Mouse (Mus musculus) stomach, embryonic 15.5 days (tissue): Measurements from ENCODE around the gene Tchp. TPM values are rescaled to one million over a fixed set of nuclear protein-coding genes. Genes with fewer than 3 reads are reported as not detected.
A peak's percentile ranks its signal among the peaks of the same experiment; 100 is the strongest.

ENCODE experiments used
- ATAC-seq: fragments of 200-750 bp; cut with Nextera tagmentation; 2 replicates; pipeline ENCODE4 v1.8.0; 2017; ENCODE audit warnings: low read depth, moderate number of reproducible peaks, moderate TSS enrichment; ENCODE audit not compliant: insufficient read depth, low FRiP score
- H3K27ac ChIP-seq: fragments of 300-500 bp; sonication (generic); 2 replicates; pipeline ENCODE4 v1.5.1; 2015; ENCODE audit warnings: mild to moderate bottlenecking, inconsistent platforms
- H3K27me3 ChIP-seq: fragments of 300-500 bp; sonication (generic); replicated peaks from 2 replicates; pipeline ENCODE4 v1.6.1; 2015; ENCODE audit warnings: inconsistent platforms
- H3K36me3 ChIP-seq: fragments of 300-500 bp; sonication (generic); 2 replicates; pipeline ENCODE4 v1.6.1; 2015; ENCODE audit warnings: inconsistent platforms
- H3K4me1 ChIP-seq: fragments of 300-500 bp; sonication (generic); 2 replicates; pipeline ENCODE4 v1.6.1; 2015; ENCODE audit warnings: inconsistent platforms
- H3K4me2 ChIP-seq: fragments of 300-500 bp; sonication (generic); 2 replicates; pipeline ENCODE4 v1.6.1; 2015; ENCODE audit warnings: mild to moderate bottlenecking, inconsistent platforms
- H3K4me3 ChIP-seq: fragments of 300-500 bp; sonication (generic); replicated peaks from 2 replicates; pipeline ENCODE4 v1.5.1; 2015; ENCODE audit warnings: inconsistent platforms
- H3K9ac ChIP-seq: fragments of 300-500 bp; sonication (generic); 2 replicates; pipeline ENCODE4 v1.6.1; 2015; ENCODE audit warnings: inconsistent platforms
- H3K9me3 ChIP-seq: fragments of 300-500 bp; sonication (generic); 2 replicates; pipeline ENCODE4 v1.6.1; 2016; ENCODE audit warnings: inconsistent platforms
- WGBS: fragments of 180-500 bp; shearing (Covaris S2); methylation state at CpG from one replicate; pipeline ENCODE4 v1.1.7; 2015; 5-methylcytosine and 5-hydroxymethylcytosine counted together
- polyA plus RNA-seq: library from polyadenylated mRNA; unstranded; fragments of >200 nt; fragmentation: Nextera tagmentation; extraction: Ambion mirVana; gene quantifications from 2 replicates; pipeline ENCODE4 v1.2.1, GENCODE M21; 2015

Gene Tchp
- polyA plus RNA-seq = 11.5 and 11.6 TPM in 2 replicates

DNA sequence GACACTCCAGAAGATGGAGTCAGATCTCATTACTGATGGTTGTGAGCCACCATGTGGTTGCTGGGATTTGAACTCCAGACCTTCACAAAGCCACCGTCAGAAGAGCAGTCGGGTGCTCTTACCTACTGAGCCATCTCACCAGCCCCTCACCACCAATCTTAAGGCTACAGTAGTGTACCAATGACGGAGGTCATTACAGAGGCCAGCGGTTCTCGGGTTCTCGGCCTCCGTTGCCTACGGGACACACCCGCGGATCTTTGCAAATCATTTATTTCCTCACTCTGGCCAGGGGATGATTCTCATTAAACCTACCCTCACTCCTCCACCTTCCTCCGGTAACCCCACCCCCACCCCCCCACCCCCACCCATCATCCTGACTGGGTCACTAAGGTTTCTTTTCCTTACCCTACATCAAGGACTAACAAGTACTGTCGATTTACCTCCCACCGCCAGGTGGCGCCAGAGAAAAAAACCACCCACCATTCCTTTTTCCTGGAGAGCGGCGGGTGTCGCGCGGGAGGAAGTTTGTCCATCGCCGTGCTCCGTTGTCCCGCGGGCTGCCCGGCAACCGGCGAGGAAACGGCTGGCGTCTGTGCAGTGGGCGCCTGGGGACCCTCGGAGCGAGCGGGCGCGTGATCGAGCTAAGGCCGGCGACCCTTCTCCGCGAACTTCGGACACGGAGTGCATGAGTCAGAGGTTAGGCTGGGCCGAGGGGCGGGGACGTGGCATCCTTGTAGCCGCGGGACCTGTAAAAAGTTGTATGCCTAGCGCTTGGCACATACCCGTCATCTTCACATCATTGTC is at the start of gene Tchp:
TSS of gene Tchp (plus strand) at position 496 of the 804 bp plus-strand sequence.
- Histone ChIP-seq H3K4me2 (peak within 1 kb of the TSS; percentile 86), H3K9me3 (no peaks in the 10 kb centered on the region), H3K27ac (no peak within 1 kb of the TSS), H3K4me3 (peak within 1 kb of the TSS; percentile 95), H3K4me1 (peaks cover 7% of the 10 kb centered on the region), H3K9ac (peak within 1 kb of the TSS; percentile 88), H3K36me3 (peaks cover 5% of the 10 kb centered on the region; the same call in 1 of the 2 replicates), H3K27me3 (no peaks in the 10 kb centered on the region)
- ATAC-seq = peak; percentile 70; the same call in 1 of the 2 replicates
- 3% methylated on average over 49 of the region's 49 CpGs for WGBS

DNA sequence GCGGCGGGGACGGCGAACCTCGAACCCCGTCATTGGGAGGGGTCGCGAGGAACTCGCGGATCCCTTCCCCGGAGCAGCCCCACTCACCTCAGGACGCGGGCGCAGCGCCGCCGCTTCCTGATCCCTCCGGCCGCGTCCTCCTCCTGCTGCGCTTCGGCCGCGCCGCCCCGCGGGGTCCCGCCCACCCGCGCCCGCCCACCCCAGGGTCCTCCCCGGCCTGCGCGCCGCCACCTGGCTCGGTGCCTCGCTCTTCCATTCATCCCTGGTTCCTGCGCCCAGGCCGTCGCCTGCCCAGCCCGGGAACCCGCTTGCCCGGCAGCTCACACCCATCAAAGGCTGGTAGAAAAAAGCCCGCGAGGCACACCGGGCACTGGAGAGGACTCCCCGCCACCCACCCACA is 49.3 kb upstream of the Tchp start, which contains the start of gene Trpv4:
TSS of gene Trpv4 (minus strand) at position 167 of the 400 bp plus-strand sequence.
- Histone ChIP-seq H3K9me3 (no peaks in the 10 kb centered on the region), H3K4me2 (peak within 1 kb of the TSS; percentile 82), H3K9ac (peak within 1 kb of the TSS; percentile 8; the same call in 1 of the 2 replicates), H3K4me3 (peak within 1 kb of the TSS; percentile 44), H3K27ac (no peak within 1 kb of the TSS), H3K4me1 (peaks cover 11% of the 10 kb centered on the region), H3K27me3 (peaks cover 31% of the 10 kb centered on the region), H3K36me3 (no peaks in the 10 kb centered on the region)
- ATAC-seq = peak; percentile 43
- 2% methylated on average over 44 of the region's 47 CpGs for WGBS

DNA sequence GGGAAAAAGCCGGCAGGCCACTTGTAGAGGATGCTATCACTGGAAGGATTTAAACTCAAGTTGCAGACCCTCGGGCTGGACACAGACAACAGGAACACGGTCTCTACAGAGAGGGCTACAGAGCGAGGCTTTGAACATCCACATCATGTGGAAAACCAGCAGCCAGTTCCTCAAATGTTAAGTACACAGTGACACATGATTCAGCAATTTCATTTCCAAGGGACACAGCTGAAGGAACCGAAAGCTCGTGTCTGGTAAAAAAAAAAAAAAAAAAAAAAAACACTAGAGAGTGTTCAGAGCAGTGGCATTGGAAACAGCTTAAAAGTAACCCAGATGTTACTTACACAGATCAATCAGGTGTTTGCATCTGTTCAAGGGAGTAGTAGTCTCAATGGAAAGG is 46.5 kb upstream of the Tchp start:
- Histone ChIP-seq H3K27ac (no peak overlapping the region), H3K4me2 (no peak overlapping the region), H3K9me3 (no peaks in the 10 kb centered on the region), H3K9ac (no peak overlapping the region), H3K4me1 (peaks cover 11% of the 10 kb centered on the region), H3K36me3 (no peaks in the 10 kb centered on the region), H3K4me3 (no peak overlapping the region), H3K27me3 (peaks cover 31% of the 10 kb centered on the region)
- ATAC-seq = no peak
- 64% methylated on average over 6 of the region's 6 CpGs for WGBS

DNA sequence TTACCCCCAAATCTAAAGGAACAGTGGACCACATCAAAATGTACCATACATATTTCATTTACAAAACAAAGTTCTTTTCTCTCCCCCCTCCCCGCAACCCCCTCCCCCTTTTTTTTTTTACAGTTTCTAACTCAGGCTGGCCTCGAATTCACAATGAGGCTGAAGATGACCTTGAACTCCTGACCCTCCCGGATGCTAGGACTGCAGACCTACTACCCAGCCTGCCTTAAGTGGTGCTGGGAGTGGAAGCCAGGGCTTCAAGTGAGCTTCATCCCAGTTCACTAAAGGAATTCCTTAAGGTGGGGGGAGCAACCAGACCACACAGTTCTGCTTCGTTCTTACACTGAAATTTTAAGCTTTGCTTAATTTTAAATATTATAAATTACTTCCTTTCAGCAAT is 43.4 kb upstream of the Tchp start:
- no peak for ATAC-seq
- H3K27ac ChIP-seq = no peak overlapping the region
- H3K9ac ChIP-seq = no peak overlapping the region
- H3K36me3 ChIP-seq = no peaks in the 10 kb centered on the region
- H3K4me2 ChIP-seq = no peak overlapping the region
- no peaks in the 10 kb centered on the region for H3K9me3 ChIP-seq
- WGBS = 67% methylated on average over 4 of the region's 4 CpGs
- peaks cover 7% of the 10 kb centered on the region; the same call in 1 of the 2 replicates for H3K27me3 ChIP-seq
- no peak overlapping the region for H3K4me3 ChIP-seq
- no peaks in the 10 kb centered on the region for H3K4me1 ChIP-seq

DNA sequence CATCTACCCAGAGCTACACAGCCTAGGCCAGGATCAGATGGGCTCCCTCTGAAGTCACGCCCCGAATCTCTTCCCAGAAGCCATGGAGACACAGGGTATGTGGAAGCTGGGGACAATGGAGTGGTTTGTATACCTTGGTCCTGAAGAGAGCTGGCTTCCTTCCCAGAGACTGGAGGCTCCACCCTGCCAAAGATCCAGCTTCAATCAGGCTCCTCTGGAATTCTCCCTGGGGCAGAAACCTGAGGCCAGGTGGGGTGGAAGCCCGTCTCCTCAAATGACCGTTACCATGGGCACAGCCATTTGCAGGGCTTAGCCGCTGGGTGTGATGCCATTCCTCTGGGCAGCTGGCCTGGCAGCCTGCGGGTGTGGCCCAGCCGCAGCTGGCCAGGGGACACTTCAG is 42.8 kb upstream of the Tchp start:
- ATAC-seq = 0 out of 2 replicates have a peak, but pooled peaks have one; percentile 17
- no peaks in the 10 kb centered on the region for H3K36me3 ChIP-seq
- no peaks in the 10 kb centered on the region for H3K4me1 ChIP-seq
- H3K27ac ChIP-seq = no peak overlapping the region
- H3K9ac ChIP-seq = no peak overlapping the region
- 0 out of 2 replicates have a peak, but pooled peaks cover under 1% of the 10 kb centered on the region for H3K27me3 ChIP-seq
- no peak overlapping the region for H3K4me3 ChIP-seq
- WGBS = 67% methylated on average over 7 of the region's 7 CpGs
- no peaks in the 10 kb centered on the region for H3K9me3 ChIP-seq
- H3K4me2 ChIP-seq = no peak overlapping the region

DNA sequence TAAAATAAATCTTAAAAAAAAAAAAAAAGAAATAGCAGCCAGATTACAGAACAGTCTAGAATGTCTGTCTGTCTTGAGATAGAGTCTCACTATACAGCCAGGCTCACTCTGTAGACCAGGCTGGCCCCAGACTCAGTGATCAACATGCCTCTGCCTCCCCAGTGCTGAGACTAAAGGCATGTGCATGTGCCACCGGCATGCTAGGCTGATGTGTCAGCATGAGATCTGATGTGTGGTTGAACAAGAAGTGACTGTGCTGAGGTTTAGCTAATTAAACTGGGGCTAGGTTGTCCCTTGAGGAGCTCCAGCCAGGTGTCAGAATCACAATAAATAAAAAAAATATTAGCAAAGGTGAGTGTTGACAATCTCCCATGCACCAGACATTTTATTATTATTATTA is 40.9 kb upstream of the Tchp start:
- ATAC-seq = no peak

DNA sequence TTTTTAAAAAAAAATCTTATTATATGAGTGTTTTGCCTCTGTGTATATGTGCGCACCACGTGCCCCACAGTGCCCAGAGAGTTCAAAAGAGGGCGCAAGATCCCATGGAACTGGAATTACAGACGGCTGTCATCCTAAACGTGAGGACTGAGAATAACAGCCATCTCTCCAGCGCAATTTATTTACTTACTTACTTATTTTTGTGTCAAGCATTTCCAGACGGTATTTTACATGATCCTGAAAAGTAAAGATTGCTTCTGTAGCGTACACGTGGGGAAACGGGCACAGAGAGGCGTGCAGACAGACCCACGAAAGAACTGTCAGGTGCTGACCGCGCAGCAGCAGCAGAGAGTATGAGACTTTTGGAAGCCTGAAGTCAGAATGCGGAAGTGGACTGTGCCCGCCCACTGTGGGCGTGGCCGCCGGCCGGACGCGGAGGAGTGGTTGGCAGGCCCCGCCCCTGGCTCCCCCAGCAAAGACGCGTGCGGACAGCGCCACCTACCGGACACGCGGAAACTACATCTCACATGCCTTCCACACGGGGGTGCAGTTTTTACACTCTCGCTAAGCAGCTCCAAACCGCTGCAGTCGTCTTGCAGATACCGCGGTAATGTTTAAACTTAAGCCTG is 40.2 kb upstream of the Tchp start:
- WGBS = 3% methylated on average over 36 of the region's 36 CpGs

More for the DNA sequence above, 40.9 kb upstream of the Tchp start:
- Histone ChIP-seq H3K4me1 (no peaks in the 10 kb centered on the region), H3K9ac (no peak overlapping the region), H3K36me3 (no peaks in the 10 kb centered on the region), H3K9me3 (no peaks in the 10 kb centered on the region), H3K27ac (no peak overlapping the region), H3K4me2 (no peak overlapping the region; the same call in 1 of the 2 replicates), H3K27me3 (no peaks in the 10 kb centered on the region), H3K4me3 (no peak overlapping the region)
- WGBS = 61% methylated on average over 1 of the region's 1 CpGs

DNA sequence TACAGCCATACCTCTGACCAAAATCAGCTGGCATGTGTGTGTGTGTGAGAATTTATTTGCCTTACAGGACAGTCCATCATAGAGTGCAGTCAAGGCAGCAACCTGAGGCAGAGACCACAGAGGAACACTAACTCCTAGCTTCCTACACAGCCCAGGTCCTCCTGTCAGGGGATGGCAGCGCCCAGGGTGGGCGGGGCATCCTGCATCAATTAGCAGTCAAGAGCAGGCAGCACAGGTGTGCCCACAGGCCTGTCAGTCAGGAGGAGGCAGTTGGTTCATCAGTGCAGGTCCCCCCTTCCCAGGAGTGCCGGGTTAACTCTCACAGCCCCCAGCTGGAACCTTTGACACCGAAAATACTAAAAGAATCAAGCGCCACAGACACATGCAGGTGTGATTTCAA is 38.5 kb upstream of the Tchp start:
- ATAC-seq = no peak
- H3K9me3 ChIP-seq = no peaks in the 10 kb centered on the region
- no peak overlapping the region for H3K9ac ChIP-seq
- no peak overlapping the region for H3K4me2 ChIP-seq
- H3K36me3 ChIP-seq = 0 out of 2 replicates have a peak, but pooled peaks cover 5% of the 10 kb centered on the region
- no peak overlapping the region for H3K27ac ChIP-seq
- no peaks in the 10 kb centered on the region for H3K27me3 ChIP-seq
- no peaks in the 10 kb centered on the region for H3K4me1 ChIP-seq
- H3K4me3 ChIP-seq = no peak overlapping the region
- 91% methylated on average over 5 of the region's 5 CpGs for WGBS

More for the DNA sequence above, 40.2 kb upstream of the Tchp start:
- H3K36me3 ChIP-seq = no peaks in the 10 kb centered on the region
- H3K27me3 ChIP-seq = no peaks in the 10 kb centered on the region
- peak overlapping the region; percentile 26 for H3K4me3 ChIP-seq
- H3K9me3 ChIP-seq = no peaks in the 10 kb centered on the region
- ATAC-seq = peak; percentile 83
- peak overlapping the region; percentile 32; the same call in 1 of the 2 replicates for H3K27ac ChIP-seq
- H3K4me2 ChIP-seq = peak overlapping the region; percentile 48
- H3K9ac ChIP-seq = no peak overlapping the region
- H3K4me1 ChIP-seq = no peaks in the 10 kb centered on the region

DNA sequence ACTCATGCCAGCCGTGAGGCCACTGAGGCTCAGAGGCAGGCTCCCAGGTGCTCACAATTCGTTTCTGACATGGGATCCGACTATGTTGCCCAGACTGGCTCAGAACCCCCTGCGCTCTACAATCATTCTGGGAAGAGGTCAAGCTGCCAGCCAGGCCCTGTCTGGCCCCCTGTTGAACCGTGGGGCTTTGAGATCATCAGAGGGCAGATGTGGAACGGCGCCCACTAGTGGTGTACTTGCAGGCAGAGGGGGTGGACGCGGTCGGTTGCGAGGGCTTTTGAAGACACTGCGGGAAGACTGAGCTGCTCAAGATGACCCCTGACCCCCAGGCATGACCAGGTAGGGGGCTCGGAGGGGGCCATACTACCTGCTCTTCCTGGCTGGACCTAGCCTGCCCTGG is 34.4 kb upstream of the Tchp start:
- no peak for ATAC-seq
- WGBS = 83% methylated on average over 13 of the region's 13 CpGs
- Histone ChIP-seq H3K27ac (no peak overlapping the region), H3K4me3 (no peak overlapping the region), H3K36me3 (0 out of 2 replicates have a peak, but pooled peaks cover 9% of the 10 kb centered on the region), H3K9ac (no peak overlapping the region), H3K27me3 (no peaks in the 10 kb centered on the region), H3K9me3 (no peaks in the 10 kb centered on the region), H3K4me1 (no peaks in the 10 kb centered on the region), H3K4me2 (no peak overlapping the region)

DNA sequence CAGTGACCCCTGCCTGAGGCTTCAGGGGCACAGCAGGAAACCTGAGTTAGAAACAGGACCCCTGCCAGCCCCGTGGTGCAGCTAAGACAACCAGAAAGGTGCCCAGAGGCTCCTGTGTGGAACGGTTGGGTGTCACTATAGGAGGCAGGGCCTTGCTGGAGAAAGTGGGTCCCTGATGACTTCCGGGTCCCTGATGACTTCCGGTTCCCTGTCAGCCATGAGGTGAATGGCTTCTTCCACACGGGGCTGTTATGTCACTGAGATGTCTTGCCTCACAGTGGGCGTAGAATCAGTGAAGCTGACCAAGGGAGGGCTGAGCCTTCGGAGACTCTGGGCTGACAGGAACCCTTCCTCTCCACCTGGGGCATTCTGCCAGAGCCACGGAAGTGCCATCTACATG is 33.0 kb upstream of the Tchp start:
- Histone ChIP-seq H3K4me1 (no peaks in the 10 kb centered on the region), H3K27ac (no peak overlapping the region), H3K9ac (no peak overlapping the region), H3K36me3 (0 out of 2 replicates have a peak, but pooled peaks cover 9% of the 10 kb centered on the region), H3K4me3 (no peak overlapping the region), H3K27me3 (no peaks in the 10 kb centered on the region), H3K4me2 (no peak overlapping the region), H3K9me3 (no peaks in the 10 kb centered on the region)
- no peak for ATAC-seq
- WGBS = 79% methylated on average over 8 of the region's 8 CpGs

DNA sequence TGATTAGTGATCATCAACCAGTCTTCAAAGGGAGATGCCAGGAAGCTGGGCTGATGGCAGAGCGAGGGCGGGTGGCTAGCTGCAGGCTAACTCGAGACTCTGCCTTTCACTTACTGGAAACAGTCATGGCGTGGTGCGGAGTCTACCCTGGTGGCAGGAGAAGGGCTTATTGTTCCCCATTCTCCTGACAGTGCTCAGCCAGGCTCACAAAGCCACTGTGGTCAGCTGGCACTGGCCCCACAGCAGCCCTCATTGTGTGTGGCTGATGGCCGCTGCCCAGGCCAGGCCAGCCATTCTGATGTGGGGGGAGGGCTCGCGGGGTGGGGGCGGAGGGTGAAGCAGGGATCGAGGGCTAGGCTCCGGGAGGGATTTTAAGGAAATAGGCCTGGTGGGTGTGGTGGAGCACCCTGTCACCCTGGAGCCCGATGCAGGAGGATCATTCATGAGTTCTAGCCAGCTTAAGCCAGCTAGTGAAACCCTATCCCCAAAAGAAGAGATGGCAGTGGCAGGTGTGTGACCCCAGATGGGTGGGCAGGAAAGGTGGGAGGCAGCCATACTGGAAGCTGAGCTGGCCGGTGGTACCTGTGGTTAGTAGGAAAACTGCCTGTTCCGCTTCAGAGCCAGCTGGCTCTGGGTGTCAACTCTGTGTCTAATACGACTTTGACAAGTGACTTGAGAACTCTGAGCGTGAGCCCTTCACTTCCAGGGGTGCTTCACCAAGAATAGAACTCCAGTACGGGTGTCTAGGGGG is 27.5 kb upstream of the Tchp start:
- Histone ChIP-seq H3K27me3 (no peaks in the 10 kb centered on the region), H3K4me3 (no peak overlapping the region), H3K27ac (peak overlapping the region; percentile 77), H3K9me3 (no peaks in the 10 kb centered on the region), H3K9ac (no peak overlapping the region), H3K4me2 (no peak overlapping the region), H3K4me1 (peaks cover 15% of the 10 kb centered on the region; the same call in 1 of the 2 replicates), H3K36me3 (0 out of 2 replicates have a peak, but pooled peaks cover 4% of the 10 kb centered on the region)
- ATAC-seq = no peak
- 67% methylated on average over 17 of the region's 17 CpGs for WGBS
